Mouse (Mus musculus) adrenal gland, postnatal 36 days (tissue): ENCODE results near the gene Dynll1. TPM values are rescaled to one million over a fixed set of nuclear protein-coding genes. Genes with fewer than 3 reads are reported as not detected.
"Not testable (repeated sequence)": the region's sequence is repeated elsewhere in the genome, so short reads cannot be mapped to it uniquely, and the experiment has no call there.

ENCODE experiments used
- DNase-seq, 2 experiments: peaks; one replicate each; pipeline ENCODE4 v3.0.0; 2021; ENCODE audit warnings: mixed read lengths in 1 of 2
- total RNA-seq, 2 experiments: library from RNA; stranded (reverse); gene quantifications; 2 replicates each; pipeline ENCODE4 v1.2.3; 2021

Gene Dynll1
- total RNA-seq, 2 experiments from 2014 or later = 211 to 322 TPM

DNA sequence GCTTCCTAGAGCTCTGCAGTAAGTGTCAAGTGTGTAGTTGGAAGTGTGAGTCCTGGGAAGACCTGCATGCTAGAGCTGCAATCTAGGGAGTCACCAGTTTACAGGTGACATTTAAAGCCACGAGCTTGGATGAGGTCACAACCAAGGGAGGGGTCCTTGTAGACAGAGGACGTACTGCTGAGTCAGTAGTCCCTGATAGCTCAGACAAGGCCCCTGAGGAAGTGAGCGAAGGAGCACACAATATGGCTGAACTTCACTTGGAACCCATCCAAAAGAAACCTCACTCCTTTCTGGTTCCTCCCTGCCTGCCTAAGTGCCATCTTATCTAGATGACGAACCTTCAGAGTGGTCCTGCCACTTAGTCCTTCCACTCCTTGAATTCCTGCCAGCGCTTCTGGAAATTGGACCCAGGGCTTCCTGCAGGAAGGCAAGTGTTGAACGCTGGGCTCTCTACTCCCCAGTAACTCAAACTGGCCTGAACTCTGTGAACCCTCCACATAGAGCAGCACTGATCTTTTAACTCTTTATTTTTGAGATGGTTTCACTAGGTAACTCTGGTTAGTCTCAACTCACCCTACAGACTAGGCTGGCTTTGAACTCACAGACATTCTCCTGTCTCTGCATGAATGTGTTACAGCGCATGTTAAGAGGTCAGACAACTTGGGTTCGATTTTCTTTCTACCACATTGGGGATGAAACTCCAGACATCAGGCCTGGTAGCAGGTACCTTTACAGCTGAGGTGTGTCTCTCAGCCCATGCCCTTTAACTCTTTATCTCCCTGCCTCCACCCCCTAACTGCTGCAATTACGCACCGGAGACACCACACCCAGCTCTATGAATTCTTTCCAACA, 12.2 kb upstream of the Dynll1 start:
- no peak for DNase-seq

DNA sequence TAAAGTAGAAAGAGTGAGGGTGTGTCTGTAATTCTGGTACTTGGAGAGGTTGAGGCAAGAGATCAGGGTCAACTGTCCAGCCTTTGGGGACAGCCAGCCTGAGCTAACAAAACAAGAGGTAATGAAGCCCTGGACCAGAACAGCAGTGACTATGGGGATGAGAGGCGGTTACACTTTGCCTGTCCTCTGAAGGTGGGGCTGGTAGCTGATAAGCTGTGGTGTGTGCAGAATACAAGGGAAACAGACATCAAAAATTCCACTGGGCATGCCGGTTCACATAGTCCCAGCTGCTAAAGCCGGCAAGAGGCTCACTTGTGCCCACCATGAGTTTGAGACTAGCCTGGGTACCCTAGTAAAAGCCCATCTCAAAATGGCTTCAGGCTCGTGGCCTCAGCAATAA, 11.6 kb upstream of the Dynll1 start:
- DNase-seq = no peak

DNA sequence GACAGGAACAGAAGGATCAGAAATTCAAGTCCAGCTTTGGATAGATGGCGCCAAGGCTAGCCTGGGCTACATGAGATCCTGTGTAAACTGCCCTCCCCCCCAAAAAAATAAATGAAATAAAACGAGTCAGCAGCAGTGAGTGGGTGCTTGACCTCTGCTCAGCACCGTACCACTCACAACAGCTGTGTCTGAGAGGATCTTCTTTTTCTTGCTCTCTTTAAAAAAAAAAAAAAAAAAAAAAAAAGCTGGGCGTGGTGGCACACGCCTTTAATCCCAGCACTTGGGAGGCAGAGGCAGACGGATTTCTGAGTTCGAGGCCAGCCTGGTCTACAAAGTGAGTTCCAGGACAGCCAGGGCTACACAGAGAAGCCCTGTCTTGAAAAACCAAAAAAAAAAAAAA, 1.4 kb upstream of the Dynll1 start:
- DNase-seq = not testable (repeated sequence)

DNA sequence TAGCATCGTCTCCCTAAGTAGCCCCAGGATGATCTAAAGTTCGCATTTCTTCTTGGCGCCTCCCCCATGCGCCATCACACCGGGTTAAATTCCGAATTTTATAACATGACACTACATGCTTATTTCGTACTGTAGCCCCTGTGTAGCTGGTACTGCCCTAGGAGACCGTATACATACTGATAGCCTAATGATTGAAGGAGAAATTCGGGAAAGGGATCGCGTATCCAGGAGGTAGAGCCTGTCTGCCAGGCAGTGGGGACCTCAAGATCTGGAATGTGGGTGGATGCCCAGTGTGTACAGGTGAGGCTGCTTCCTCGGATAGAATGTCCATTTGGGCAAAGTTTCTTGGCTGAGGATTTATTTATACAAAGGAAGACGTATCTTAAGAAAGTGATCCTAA, 816 bp upstream of the Dynll1 start:
- no peak for DNase-seq

DNA sequence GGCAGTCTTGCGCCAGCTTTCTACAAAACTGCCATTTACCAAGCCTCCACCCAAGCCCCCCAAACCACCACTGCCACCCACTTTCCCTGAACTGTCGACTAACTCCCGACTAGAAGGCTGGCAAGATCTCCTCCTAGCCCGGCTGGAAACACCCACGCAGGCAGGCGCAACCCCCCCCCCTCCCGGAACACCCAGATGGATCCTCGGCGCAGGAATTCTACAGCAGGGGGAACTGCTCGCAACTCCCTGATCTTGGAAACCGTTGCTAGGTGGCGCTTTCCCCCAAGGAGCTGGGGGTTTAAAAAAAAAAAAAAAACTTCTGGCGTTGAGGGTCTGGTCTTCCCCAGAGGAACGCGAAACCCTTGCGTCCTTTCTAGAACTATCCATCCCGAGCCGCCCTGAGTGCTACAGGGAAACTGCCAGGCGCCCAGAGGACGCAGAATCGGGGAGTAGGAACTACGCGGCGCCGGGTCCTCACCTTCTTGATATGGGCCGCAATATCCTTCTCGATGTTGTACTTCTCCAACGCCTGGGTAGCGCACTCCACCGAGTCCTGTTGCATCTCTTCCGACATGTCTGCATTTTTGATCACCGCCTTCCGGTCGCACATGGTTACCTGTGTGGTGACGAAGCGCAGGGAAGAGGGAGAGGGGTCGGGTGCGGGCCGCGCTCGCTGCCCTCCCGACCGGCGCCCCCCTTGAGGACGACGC, 609 bp downstream of the Dynll1 start:
- peak; percentile 67 to 74 for DNase-seq

DNA sequence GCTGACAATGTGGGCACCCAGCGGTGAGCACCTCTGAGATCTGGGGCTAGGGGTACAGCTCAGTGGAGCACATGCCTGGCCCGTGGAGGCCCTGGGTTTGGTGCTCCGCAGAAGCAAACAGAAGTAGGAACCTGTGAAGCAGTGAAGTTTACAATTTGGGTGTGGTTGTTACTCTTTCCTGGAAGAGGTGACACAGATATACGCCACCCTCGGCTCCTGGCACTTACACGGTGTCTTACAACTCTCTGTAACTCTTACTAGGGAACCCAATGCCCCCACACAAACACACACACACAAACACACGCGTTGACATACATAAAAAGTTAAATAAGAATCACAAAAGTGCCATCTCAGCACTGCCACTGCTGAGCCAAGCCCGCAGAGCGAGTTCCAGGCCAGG, 4.5 kb downstream of the Dynll1 start:
- DNase-seq = no peak

DNA sequence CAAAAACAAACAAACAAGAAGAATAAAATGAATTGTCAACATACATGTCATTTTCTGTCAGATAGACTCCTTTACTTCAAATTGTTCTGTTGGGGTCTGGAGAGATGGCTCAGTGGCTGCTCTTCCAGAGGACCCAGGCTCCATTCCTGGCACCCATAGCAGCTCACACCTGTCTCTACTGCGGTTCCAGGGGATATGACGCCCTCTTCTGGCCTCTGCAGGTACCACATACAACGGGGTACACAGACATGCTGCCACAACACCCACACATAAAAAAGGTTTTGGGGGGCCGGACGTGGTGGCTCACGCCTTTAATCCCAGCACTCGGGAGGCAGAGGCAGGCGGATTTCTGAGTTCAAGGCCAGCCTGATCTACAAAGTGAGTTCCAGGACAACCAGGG, 6.6 kb downstream of the Dynll1 start:
- DNase-seq = no peak

DNA sequence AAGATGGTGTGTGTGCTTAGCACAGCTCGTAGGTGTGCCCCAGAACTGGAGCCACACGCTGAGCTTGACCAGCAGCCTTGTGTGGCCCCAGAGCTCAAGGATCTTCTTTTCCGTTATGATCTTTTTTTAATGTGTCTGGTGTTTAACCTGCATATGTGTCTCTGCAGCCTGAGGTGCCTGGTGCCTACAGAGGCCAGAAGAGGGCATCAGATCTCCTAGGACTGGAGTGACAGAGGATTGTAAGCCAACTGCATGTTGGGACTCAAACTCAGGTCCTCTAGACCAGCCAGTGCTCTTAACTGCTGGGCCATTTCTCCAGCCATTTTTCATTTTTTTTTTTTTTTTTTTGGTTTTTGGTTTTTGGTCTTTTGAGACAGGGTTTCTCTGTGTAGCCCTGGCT, 16.1 kb downstream of the Dynll1 start:
- peak in 1 of 2 experiments; percentile 36 for DNase-seq

DNA sequence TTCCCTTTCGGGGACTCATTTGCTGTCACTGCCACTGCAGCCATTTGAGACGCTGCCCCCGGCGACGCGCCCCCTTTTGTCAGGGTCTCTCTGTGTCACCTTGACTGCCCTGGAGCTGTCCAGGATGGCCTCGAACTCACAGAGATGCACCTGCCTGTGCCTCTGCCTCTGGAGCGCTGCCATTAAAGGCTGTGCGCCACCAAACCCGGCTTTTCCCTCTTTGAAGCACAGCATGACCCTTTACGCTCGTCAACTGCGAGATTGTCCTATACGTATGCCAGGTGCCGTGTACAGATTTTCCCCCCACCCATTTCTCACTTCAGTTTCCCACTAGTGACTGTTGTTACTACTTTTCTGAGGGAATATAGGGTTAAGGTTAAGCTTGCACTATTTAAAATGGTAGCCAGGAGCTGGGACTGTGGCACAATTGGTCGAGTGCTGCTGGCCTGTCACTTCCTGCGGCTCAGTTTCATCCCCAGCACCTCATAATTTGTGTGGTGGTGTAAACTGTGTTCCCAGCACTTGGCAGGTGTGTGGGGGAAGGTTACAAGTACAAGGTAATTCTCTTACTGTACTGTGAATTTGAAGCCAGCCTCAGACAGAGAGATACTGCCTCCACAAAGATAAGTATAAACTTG, 20.6 kb downstream of the Dynll1 start:
- peak in 1 of 2 experiments; percentile 45 for DNase-seq

DNA sequence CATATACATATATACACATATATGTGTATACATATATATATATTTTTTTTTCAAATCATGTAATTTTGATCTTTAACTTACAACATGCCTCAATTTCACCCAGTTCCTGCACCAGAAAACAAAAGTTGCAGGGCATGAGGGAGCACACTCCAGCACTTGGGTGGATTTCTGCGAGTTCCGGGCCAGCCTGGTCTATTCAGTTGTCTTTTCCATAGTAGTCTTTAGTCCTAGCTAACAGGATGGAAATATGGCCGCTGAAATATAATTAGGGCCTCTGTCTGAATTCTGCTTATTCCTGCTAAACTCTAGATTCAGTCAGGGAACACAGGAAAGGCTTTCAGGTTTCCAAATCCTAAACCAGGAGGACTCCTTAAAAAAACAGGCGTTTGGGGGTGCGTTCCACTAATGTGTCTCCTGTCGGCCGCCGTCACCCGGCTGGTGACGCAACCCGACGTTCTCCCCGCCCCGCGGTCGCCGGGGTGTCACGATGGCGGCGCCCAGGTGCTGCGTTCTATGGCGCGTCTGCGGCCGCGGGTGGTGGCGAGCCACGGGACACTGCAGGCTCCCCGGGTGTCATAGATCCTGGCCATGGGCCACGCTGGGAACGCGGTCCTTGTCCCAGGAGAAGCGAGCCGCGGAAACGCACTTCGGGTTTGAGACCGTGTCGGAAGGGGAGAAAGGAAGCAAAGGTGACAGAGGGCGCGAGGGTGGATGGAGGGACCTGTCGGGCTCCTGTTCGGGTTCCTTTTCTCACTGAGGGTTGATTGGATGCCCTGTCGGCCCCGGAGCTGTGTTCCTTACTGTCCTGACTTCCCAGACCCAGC, 21.4 kb downstream of the Dynll1 start, which contains the start of gene Coq5:
Coq5 (plus strand) TSS at position 441 of the 824 bp plus-strand sequence.
- DNase-seq = peak; percentile 92 to 94

DNA sequence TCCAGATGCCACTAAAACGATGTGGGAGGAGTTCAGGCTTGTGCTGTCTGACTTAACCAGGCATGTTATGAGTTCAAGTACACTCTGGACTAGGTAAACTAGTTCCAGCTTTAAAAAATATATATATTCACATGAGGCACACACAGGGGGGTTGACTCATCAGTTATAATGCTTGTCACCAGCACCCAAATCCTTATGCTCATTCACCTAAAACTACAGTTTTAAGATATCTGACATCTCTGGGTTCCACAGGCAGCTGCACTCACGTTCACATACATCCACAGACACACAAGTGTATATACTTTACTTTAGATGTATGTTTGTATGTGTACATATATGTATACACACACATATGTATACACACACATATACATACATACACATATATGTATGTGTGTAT, 22.0 kb downstream of the Dynll1 start:
- DNase-seq = no peak

DNA sequence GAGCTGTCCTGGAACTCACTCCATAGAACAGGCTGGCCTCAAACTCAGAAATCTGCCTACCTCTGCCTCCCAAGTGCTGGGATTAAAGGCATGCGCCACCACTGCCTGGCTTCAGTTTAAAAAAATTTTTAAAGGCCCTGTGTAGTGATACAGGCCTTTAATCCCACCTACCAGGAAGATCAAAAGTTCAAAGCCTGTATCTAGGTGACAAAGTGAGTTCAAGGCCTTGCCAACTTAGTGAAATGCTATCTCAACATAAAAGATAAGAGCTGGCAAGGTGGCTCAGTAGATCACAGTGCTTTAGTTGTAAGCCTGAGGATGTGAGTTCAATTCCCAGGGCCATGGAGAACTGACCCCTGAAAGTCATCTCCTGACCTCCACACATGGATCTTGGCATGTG, 22.7 kb downstream of the Dynll1 start:
- no peak for DNase-seq

DNA sequence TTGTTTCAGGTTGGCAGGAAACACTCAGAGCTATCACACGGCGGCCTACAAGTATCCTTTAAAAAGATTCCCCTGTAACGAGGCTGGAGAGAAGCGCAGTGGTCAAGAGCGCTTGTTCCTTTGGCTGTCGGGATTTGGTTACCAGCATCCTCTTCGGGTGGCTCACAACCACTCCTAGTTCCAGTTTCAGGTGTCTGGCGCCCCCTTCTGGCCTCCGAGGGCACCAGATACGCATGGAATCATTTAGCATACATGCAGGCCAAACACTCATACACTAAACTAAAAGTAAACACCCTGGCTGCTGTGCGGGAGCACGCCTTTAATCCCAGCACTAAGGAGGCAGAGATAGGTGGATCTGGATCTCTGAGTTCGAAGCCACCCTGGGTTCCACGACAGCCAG, 24.8 kb downstream of the Dynll1 start:
- peak in 1 of 2 experiments; percentile 48 for DNase-seq

DNA sequence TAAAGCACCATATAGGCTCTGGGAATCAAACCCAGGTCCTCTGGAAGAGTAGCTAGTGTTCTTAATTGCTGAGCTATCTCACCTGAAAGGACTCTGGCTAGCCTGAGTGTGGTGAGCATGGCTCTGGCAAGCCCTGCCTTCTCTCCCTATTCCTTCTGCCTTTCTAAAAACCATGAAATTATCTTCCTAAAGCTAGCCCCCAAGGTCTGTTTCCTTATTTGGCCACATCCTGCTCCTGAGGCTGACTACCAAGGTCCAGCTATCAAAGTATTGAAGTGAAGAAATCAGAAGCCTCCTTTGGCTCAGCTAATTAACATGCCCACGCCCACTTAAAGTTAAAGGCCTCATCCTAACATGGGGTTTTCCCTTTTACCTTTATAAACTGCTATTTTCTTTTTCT, 26.0 kb downstream of the Dynll1 start:
- DNase-seq = peak in 1 of 2 experiments; percentile 42

DNA sequence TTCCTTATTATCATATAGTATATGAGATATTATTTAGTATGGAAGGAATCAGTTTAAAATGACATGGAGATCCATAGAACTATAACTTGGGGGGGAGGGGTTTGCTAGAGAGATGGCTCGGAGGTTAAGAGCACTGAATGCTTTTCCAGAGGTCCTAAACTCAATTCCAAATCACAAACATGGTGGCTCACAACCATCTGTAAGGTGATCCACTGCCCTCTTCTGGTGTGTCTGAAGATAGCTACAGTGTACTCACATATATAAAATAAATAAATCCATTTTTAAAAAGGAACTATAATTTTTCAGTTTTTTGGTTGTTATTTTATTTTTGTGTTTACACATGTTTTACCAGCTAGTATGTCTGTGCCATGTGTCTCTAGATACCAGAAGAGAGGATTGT, 26.4 kb downstream of the Dynll1 start:
- no peak for DNase-seq

DNA sequence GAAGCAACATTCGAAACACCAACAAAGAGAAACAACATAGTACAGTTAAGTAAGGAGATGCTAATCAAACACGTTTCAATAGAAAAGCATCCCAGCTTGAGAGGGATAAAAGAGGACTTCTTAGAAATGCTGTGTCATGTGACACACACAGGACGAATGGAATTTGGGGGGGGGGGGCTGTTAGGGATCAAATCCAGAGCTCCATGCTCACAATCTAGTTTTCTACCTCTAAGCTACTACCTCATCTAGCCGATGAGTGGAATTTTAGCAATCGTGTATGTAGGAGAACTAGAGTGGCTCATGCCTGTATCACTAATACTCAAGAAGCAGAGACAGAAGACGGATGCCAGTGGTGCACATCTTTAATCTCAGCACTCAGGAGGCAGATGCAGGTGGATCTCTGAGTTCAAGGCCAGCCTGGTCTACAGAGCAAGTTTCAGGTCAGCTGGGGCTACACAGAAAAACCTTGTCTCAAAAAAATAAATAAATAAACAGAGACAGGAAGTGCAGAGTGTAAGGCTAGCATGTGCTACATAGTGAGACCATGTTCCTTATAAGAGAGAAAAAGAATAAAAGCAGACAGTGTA, 27.2 kb downstream of the Dynll1 start:
- DNase-seq = no peak

DNA sequence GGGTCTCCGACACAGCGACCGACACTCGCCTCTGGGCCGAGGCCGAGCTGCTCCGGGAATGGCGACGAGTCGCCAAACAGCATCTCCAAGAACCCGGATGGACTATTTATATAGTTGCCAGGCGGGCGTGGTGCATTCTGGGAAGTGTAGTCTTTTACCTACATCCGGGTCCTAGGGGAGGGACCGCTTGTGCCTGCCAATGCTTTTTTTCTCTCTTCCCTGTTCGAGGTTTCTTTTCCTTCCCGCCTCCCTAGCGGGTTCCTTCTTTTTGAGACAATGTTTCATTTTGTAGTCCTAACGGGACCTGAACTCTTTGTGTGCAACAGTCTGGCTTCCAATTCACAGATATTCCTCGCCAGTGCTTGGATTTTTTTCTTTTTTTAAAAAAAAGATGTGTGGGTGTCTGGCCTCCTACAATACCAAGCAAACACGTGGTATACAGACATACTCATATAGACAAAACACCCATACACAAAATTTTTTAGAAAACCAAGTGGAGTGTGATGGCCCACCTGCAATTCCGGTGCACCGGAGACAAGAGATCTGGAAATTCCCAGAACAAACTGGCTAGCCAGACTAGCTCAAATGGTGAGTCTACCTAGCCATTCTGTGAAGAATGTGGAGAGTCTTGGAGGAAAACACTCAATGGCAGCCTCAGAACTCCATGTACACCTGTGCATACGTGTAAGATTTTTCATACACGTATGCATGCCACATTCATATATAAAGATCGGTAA, 27.8 kb downstream of the Dynll1 start, which contains the start of gene Rnf10:
Rnf10 (minus strand) TSS at position 87 of the 737 bp plus-strand sequence.
- DNase-seq = peak; percentile 92 to 94

DNA sequence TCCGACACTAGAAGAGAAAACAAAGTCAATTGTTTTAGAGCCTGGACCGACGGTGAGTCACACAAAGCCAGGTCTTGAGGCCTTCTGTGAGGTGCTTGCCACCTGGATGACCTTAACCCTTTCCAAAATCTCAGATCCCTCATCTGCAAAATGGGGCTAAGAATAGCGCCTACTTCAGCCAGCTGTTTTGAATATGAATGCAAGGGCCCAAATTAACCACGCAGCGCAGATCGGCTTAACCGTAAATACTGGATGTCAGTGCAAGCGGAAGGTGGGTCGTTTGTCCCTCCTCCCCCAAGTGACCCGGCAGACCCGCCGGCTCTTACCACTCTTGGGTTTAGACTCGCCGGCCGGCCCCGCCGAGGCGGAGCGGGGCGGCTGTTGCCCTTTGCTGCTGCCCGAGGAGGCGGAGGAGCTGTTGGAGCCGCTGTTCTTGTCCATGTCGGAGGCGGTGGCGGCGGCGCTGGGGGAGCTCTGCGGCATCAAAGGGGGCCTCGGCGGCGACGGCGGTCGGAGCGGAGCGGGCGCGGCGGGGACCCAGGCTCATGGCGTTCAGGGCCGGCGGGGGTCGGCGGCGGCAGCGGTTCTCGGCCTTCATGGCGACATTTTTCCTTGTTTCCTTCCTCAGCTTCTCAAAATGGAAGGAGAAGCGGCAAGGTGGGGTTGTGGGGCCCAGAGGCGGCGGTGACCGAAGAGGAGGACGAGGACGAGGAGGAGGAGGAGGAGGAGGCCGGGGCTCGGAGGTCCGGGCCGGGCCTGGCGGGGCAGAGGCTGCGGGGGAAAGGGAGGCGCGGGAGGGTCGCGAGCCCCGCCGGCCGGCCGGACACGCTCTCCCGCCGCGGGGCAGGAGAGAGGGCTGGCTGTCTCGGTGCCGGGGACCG, 28.6 kb downstream of the Dynll1 start:
- DNase-seq = peak; percentile 50 to 65

DNA sequence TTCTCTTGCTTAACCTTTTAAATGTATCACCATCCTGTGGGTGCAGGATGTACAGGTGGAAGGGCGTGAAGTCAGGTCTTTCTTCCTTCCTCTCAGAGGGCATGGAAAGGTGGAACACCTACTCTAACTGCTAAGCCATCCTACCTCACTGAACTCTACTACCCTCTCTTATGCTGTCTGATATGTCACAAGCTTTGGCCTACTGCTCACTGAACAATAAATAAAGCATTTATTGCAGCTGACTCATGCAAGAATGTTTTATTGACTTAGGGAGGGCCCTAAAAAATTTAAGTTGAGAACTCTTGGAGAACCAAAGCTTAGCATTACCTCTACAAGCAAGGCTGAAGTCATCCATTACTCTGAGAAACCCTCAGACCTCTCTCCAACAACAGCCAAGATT, 30.8 kb downstream of the Dynll1 start:
- no peak for DNase-seq

DNA sequence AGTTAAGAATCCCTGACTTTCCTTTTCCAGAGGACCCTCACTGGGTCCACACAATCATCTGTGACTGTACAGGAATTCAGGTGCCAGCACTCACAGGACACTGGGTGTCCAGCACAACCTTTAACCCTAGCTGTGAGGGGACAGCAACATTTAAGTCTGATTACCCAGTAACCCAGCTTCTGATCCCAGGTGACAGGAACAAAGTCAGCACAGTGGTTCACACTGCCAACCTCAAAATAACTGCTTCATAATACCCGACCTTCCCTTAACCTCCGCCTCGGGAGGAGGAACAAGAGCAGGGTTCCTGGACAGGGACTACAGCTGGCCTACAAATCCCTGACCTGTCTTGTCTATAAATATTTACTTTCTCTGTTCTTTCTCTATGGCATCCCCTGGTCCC, 32.5 kb downstream of the Dynll1 start:
- DNase-seq = no peak
